Mouse (Mus musculus) E14TG2a.4 (cell line): ENCODE results near the gene Gm7579.

Source experiments
- CTCF ChIP-seq: conservative IDR thresholded peaks from 2 replicates; pipeline ENCODE4 v1.5.1; 2014; ENCODE audit warnings: low read length
- NANOG ChIP-seq: IDR thresholded peaks from 2 replicates; pipeline ENCODE4 v1.6.1; 2014; ENCODE audit warnings: borderline replicate concordance, low read length, mixed read lengths

DNA sequence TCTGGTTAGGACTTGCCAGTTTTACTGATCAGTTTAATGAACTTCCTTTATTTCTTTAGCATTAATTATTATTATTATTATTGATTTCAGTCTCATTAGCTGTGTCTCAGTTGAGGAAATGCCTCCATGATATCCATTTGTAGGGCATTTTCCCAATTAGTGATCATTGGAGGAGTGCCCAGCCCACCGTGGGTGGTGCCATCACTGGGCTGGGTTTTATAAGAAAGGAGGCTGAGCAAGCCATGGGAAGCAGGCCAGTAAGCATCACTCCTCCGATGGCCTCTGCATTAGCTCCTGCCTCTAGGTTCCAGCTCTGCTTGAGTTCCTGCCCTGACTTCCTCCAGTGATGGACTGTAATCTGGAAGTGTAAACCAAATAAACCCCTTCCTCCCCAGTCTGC, 23.5 kb upstream of the Gm7579 start:
- TF ChIP-seq CTCF (no peak), NANOG (no peak)
